Mouse (Mus musculus) monocyte, adult 5-6 weeks (primary cell): ENCODE results near the gene Gm21094. TPM values are rescaled to one million over a fixed set of nuclear protein-coding genes. Genes with fewer than 3 reads are reported as not detected.
"Not testable (repeated sequence)": the region's sequence is repeated elsewhere in the genome, so short reads cannot be mapped to it uniquely, and the experiment has no call there.

Experiments
- ATAC-seq: fragments of 153-309, 156-312 bp; replicated peaks from 2 replicates; pipeline ENCODE4 v1.8.0; 2017; ENCODE audit warnings: mild to moderate bottlenecking; ENCODE audit not compliant: low TSS enrichment, insufficient number of reproducible peaks, severe bottlenecking, poor library complexity, low FRiP score
- total RNA-seq: library from RNA; stranded (forward); fragments of 200-1000, 200-491, 200-594 nt; gene quantifications from 3 replicates; pipeline ENCODE4 v1.2.3, GENCODE M21; 2017

Gene Gm21094
- not detected in 3 replicates for total RNA-seq

DNA sequence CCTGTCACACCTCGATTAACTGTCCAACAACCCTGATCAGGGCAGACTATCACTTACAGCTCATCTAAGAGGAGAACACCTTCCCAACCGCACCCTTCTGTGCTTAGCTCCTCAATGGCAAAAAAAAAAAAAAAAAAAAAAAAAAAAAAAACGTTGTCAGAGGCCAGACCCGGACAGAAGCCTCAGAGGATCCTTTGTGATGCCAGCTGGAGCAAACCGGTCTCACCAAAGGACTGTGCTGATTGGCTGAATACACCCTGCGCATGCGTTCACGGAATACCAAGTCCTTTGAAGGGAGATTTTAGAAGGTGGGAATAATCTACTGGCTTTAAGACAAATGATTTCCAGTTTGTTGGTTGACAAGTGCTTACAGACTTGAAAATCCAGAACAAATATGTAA is at the start of gene Gm21094:
TSS of gene Gm21094 (minus strand) at position 101 of the 400 bp plus-strand sequence.
- ATAC-seq: not testable (repeated sequence)
